Mouse (Mus musculus) regulatory T cell (primary cell): ENCODE results near the gene Dock1.

Experiments used
- in situ Hi-C: fragments of 300-600 bp; cut with MboI, MseI; formaldehyde crosslinking; loops from one replicate; pipeline ENCODE4 v1.15.1; 2025; ENCODE audit warnings: high pct_unique_total_duplicates

Gene Dock1

DNA sequence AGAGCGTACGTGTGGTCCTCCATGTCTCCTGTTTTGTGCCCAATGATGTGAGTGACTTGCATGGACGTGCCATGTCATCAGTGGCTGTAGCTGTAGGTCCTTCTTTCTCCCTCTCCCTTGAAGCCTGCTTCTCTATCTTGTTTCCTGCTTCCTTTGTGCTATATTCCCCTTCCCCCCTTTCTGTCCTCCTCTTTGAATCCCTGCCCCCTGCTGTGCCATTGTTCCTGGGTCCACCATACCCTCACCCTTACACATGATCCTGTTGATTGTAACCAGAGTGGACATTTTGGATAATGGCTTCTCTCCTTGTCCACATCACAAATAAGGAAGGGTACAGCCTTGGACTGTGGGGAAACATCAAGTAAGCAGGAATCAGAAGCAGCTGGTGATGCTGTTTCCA lies 81.0 kb downstream of the Dock1 start:
- in situ Hi-C loops: no loop called here

DNA sequence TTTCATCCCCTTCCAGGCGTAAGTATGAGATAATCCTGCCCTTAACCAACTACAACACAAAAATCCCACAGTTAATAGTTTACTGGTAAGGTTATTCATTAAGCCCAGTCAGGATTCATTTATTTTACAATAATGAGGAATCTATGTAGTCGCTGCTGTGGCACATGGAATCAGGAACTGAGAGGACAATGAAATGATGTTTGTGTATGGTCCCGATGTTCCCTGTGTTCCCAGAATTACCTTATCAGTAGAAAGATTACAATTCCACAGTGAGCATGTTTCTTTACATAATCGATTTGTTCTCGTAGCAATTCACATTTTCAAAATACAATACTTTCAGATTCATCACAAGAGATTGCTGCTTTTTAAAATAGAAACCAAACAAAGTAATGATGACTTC lies 83.0 kb downstream of the Dock1 start:
- in situ Hi-C loops: no loop called here

DNA sequence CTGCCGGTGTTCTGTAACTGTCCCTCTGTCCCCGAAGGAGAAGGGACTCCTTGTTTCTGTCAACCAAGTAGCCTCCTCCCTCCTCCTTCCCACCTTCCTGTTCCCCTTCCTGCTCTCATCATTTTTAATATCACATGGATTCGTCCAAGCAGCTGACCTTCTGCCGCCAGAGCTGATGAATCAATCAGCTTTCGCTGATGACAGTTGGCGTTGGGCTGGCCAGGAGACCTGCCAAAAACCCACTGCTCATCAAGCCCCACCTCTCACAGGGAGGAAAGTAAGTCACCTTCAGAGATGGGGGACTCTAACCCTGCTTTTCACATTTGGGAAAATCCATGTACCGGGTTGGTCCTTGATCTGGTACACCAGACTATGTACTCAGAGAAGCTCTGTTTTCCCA lies 87.2 kb downstream of the Dock1 start:
- in situ Hi-C loops: no loop called here

DNA sequence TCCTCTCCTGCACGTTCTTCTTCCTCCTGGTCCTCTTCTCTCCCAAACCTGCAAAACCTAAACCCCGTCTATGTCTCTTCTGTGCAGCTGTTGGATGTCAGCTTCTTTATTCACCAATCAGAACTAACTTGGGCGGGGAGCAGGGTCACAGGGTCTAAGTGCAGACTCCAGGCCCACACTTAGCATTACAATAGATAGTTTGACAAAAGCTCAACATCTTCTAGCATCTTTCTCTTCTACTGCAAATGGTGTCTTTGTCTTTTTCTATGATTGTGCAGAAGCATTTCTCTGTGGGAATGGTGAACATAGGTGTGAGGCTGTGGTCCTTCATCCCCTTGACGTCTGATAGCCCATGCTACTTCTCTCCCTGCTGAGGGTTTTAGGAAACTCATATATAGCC lies 91.3 kb downstream of the Dock1 start:
- in situ Hi-C loops: loop anchor here (10.0 kb wide), 1 partner anchor 337 kb away; no protein-coding TSS in a partner anchor

DNA sequence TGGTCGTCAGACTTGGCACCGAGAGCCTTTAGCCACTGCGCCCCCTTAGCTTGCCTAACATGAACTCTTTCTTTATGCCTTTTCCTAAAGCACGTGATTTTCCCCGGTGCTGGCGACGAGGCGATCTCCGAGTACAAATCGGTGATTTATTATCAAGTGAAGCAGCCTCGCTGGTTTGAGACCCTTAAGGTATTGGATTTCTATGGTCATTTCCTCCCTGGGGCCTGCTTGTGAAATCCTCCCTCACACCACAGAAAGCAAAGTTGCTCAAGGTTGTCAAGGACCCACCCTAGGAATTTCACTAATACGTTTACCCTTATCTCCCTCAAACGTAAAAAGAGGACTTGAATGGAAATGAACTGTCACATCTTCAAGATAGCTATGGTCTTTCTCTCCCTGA lies 94.7 kb downstream of the Dock1 start:
- in situ Hi-C loops: loop anchor here (10.0 kb wide), 1 partner anchor 340 kb away; no protein-coding TSS in a partner anchor

DNA sequence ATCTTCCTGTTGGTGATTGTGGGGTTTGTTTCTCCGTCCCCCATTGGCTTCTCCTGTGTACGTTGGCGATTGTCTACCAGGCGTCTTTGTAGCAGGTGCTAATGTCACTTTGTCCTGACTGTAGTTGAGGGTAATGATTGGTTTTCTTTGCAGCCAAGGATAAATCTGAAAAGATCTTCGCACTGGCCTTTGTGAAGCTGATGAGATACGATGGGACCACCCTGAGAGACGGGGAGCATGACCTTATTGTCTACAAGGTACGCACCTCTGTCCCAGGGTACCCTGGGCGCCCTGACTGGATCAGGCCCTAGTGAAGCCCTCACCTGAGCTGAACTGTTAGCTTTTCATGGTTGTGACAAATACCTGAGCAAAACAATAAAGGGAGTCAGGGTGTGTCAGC lies 100.9 kb downstream of the Dock1 start:
- in situ Hi-C loops: no loop called here

DNA sequence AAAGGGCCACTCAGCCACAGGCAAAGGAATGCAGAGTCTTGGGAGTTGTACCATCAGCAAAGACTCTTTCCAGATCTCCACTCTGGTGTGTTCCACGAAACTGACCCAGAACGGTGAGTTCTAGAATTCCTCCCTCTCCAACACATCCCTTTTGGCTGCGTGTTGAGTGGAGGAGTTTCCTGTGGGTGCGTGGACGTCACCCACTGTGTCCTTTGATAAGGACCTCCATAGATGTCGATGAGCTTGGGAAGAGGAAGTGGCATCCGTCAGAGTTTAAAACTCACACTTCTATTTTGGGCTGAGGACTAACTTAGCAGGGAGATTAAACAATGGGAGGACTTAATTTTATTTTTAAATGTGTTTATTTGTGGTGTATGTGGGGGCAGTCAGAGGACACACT lies 101.9 kb downstream of the Dock1 start:
- in situ Hi-C loops: no loop called here

DNA sequence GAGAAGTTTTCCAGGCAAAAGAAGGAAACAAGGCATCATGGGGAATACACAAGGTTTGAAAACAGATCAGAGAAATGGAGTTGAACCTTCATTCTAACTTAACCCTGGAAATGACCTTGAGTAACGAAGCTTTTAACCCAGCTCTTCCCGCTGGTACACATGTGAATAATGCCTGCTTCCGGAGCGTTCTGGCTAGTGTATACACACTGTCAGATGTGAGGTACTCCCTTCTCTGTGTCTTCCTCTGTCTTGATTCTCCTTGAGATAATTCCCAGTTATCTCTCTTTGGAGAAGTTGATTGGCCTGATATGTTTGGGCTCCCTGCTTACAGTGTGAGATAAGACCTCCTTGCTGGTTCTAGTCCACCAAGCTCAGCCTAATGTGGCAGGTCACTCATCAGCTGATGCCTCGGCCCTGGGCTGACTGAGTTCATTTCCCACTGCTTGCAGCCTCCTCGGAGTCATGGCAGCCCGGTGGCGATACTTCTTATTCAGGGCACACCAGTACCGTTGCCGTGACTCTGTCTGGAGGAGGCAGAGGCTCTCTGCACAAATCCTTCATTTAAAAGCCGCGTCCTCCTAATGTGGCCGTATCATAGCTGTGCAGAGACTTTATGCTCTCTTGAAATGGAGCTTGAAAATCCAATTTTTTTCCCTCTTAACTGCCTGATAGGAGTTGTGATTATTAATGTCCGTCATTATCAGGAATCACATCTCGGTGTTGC lies 102.6 kb downstream of the Dock1 start:
- in situ Hi-C loops: no loop called here

DNA sequence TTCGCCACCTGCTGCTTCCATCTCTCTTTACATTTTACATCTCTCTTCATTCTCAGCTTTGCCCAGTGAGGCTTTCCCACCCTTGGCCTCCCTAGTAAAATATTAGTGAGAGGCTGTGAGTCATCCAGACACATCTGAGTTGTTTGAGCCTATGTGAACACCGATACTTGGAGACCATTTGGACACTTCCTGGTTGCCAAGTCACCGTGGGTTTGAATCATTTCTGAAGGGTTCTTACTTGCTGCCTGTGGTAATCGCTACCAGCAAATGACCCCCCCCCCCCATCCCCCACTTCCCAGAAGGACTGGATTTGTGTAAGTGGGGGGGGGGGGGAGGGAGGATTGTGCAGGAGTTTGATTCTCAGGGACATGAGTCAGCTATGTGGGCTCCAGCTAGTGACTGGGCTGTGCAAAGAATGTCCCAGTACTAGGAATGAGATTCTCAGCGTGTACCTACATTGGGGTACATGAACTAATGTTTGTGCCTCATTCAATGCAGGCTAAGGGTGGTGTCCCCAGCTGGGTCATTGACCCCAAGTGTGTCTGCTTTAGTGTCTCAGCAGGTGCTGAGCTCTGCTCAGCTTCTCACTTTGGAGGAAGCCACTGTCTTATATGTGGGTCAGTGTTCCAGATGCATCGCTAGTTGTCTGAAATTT lies 103.4 kb downstream of the Dock1 start:
- in situ Hi-C loops: no loop called here

DNA sequence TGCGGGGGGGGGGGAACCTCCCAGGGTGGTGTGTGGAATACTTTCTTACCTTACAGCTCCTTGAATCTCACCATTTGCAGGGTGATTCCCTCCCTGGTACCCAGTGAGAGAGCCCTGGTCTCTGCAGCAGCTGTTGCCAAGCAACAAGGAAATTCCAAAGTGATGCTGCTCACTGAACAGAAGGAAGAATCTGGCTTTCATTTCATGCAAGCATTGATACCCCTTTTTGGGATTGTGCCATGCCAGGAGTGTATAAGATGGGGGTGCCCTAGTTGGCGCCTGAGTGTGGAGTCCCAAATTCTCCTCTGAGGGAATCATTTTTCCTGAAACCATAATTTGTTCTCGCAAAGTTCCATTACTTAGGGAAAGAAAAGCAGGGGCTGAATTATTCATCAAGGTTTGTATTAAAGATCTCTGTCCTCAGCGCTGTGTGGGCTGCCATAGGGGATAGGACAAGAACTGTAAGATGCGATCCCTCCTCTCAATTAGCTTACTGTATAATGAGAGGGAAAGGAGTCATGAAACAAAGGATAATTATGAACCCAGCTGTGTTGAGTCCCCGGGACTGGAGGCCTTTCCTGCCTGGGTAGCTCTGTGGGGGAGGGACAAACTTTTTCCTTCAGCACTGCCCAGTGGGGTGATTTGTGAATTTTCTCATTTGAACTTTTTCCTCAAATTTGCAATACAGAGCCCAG lies 104.2 kb downstream of the Dock1 start:
- in situ Hi-C loops: no loop called here

DNA sequence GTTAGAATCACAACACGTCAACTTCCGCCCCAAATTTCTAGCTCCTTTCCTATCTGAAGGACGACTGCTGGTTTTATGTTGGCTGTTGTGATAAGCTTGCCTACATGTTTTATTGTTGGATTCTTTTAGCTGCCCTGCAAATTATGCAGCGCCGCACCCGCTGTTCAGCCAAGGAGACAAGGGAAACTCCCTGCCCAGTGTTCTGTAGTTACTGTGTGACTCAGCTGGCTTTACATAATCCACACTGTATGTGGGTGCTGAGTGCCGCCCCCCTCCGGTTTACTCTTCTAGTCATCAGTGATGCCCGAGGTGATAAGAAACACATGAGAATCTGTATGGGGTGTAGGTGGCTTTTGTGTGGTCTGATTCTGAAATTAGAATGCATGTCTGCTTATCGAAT lies 105.2 kb downstream of the Dock1 start:
- in situ Hi-C loops: no loop called here

DNA sequence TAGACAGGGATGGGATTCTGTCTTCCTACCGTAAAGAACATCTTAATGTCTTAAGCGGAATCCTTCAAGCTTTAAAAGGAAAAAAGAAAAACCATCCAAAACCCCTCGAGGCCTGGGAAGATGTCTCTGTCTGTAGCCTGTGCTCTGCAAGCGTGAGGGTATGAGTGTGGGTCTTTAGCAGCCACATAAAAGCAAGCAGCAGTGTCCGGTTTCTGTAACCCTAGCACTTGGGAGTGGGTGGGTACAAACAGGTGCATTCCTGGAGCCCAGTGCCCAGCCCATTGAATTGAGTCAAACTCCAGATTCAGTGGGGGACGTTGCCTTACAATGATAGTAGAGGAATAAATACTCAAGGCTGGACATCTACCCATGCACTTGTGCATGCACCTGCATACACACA lies 105.9 kb downstream of the Dock1 start:
- in situ Hi-C loops: no loop called here

DNA sequence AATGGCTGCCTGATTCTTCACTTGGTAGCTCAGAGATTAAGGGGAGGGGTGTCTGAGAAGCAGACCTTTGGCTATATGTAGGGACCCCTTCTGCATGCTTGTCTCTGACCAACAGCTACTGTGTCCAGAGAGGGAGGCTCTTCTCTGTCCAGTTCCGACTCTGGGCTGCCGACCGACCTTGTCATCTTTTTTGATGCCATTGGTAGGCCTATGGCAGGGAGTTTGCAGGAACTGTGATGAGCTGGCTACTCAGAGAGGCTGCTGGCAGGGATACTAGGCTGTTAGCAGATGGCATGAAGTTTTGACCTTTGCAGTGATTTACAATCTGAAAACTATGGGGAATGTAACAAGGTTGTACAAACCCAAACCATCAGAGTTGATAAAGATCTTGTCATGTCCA lies 109.3 kb downstream of the Dock1 start:
- in situ Hi-C loops: no loop called here

DNA sequence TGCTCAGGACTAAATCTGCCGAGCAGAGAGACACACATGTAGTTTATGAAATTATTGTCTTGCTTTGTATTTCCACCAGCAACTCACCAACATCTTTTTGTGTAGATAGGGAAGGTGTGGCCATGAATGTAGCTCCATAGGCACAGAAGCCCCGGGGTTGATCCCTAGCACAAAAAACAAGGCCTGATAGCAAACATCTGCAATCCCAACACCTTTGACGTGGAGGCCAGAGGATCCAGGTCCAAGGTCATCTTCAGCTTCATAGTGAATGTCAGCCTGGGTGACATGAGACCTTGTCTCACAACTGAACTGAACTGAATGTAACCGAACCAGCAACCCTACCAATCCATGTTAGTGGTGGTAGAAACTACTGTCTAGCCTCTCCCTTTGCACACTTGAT lies 116.7 kb downstream of the Dock1 start:
- in situ Hi-C loops: loop anchor here (5.0 kb wide), 1 partner anchor 110 kb away; no protein-coding TSS in a partner anchor

DNA sequence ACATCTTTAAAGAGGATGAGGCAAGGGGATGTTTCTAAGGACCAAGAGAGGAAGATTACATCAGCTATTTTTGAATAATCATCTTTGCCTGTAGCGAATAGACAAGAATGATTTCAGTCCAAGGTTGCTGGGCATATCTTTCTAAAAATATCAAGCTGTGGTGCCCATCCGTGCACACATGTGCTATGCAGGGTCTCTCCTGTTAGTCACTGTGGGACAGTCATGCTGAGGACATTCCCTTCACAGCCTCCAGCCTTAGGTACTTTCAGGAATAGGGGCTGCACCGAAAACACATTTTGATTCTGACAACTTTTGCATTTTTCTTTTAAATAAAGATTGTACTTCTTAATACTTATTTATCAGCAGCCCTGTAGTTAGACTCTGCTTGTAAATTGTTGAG lies 124.4 kb downstream of the Dock1 start:
- in situ Hi-C loops: no loop called here

DNA sequence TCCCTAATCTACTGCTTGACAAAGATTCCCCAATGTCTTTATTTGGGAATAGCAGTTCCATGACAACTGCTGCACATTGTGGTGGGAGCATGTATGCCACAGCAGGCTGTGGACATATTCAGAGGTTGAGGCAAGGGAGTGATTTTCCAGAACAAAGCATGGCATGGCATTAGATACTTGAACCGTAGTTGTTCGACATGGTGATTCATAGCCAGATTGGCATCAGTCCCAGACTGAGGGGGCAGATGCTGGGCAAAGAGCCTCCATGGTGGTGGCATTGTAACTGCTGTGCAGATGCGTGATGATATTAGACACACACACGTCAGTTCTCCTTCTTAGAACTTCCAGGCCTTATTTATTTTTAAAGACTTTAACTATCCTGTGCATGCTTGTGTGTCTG lies 129.6 kb downstream of the Dock1 start:
- in situ Hi-C loops: no loop called here

DNA sequence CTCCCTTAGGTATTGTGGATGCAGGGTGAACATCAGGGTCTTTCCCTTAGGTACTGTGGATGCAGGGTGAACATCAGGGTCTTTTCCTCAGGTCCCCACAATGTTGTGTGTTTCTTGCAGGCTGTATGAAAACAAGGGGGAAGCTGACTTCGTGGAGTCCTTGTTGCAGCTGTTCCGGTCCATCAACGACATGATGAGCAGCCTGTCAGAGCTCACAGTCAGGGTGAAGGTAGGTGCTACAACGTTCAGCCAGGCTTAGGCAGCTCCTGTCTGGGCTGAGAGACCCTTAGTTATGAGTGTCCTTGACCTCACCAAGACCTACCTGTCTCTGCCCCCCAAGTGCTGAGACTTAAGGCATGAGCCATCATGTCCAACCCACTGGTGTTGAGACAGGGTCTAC lies 134.0 kb downstream of the Dock1 start:
- in situ Hi-C loops: no loop called here

DNA sequence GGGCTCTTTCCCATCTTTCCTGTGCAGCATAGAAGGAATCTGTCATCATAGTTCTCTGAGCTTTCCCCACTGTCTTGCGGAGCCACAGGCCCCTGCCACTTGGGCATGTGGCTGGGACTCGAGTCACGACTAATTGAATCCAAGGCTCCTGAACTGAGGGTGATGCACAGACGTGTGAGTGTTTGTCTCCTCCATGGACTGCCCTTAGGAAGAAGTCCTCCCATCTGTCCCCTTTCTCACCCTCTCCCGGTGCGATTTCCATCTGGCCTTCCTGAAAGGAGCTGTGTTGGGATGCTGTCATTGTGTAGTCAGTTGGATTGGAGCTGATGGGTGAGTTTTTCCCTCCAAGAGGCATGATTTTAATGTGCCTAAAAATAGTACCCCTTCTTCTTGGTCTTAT lies 136.3 kb downstream of the Dock1 start:
- in situ Hi-C loops: no loop called here

DNA sequence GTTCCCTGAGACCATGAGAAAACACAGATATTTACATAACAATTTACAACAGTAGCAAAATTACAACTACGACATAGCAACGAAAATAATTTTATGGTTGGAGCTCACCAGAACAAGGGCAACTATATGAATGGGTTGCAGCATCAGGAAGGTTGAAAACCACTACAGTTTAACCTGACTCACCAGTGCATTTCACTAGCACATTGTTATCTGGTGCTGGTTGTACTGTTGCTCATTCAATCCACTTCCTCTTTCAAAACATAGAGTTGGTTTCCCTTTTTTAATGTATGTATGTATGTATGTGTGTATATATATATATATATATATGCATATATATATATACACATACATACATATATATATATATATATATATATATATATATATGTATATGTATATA lies 138.0 kb downstream of the Dock1 start:
- in situ Hi-C loops: no loop called here

DNA sequence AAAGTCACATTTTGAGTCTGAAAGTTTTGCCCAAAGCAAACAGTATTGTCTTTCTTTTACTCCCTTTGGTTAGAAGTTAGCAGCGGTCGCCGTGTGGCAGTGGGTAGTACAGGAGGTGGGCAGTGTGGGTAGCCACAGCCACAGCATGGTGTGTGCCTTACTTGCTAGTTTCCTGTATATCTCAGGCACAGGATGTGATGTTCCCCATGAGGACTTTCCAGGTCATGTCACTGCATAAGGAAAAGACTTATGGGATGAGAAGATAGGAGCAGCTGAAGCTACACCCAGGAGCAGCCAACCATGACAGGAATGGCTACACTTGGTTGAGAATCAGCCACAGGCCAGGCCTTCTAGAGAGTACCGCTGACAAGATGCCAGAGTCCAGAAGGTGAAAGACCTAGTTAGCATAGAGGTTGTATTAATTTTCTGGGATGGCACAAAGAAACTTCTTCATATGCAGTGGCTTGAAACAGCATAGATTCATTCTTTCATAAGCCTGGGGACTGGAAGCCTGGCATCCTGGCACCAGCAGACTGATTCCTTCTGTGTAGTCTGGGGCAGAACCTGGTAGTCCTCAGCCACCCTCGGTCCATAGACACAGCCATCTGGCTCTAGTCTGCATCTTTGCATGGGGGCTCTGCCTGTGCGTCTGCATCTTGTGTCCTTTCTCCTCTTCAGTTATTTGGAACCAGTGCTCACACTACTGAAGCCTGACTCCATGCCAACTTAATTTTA lies 139.0 kb downstream of the Dock1 start:
- in situ Hi-C loops: no loop called here

DNA sequence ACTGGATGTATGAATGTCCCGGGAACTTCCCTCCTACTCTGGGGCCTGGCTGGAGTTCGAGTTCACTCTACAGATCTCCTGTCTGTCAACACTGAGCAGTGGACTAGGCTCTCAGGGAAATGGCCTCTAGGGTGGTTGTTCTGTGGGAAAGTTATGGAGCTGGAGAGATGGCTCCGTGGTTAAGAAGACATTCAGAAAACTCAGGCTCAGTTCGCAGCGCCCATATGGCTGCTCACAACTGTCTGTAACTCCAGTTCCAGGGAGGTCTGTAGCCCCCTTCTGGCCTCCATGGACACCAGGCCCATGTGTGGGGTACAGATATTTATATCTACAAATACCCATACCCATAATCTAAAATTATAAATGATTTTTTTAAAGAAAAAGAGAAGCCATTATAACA lies 148.0 kb downstream of the Dock1 start:
- in situ Hi-C loops: no loop called here

DNA sequence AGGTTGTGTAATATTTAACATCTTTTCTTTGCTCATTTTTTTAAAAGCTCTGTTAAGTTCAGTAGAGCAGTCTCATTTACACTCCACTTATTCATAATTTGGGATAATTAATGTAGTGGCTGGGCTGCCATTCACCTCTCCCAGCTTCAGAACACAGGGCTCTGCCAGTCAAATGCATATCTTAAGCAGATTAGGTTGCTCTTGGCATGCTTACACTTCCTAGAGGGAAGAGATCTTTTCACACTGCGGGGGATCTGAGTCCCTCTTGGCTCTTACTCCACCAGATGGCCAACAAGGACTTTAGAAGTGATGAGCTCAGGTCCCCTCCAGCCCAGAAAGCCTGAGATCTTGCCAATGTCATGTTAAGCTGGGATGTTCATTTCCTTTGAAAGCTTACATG lies 150.8 kb downstream of the Dock1 start:
- in situ Hi-C loops: no loop called here
